Mouse (Mus musculus) left cerebral cortex, adult 2 months (tissue): ENCODE data around the gene Pf4. TPM values are rescaled to one million over a fixed set of nuclear protein-coding genes. Genes with fewer than 3 reads are reported as not detected.
"Not testable (repeated sequence)": the region's sequence is repeated elsewhere in the genome, so short reads cannot be mapped to it uniquely, and the experiment has no call there.

Source experiments
- DNase-seq, 2 experiments: peaks; one replicate each; pipeline ENCODE4 v3.0.0; 2021 to 2022; ENCODE audit warnings: low spot score in 2 of 2, mixed read lengths in 1 of 2; ENCODE audit errors: extremely low spot score in 1 of 2
- H3K27ac ChIP-seq: fragments of 200-600 bp; 2 replicates; pipeline ENCODE4 v1.8.1; 2022
- H3K4me3 ChIP-seq: fragments of 200-600 bp; 2 replicates; pipeline ENCODE4 v1.8.1; 2022
- CTCF ChIP-seq: fragments of 200-600 bp; IDR thresholded peaks from 2 replicates; pipeline ENCODE4 v1.8.1; 2022; ENCODE audit warnings: antibody characterized with exemption, mild to moderate bottlenecking, moderate library complexity
- intact Hi-C: fragments of 180-260 bp; cut with DNase I; formaldehyde crosslinking; loops from one replicate; pipeline ENCODE4 v1.15.1; 2025
- microRNA-seq, 2 experiments: library from miRNA; unstranded; fragments of <30 nt; microRNA quantifications; one replicate each; pipeline ENCODE4 v1.2.0; 2021
- total RNA-seq, 2 experiments: library from RNA; stranded (reverse); gene quantifications; 2 replicates each; pipeline ENCODE4 v1.2.3; 2021

Pf4 gene
- total RNA-seq, 2 experiments from 2014 or later: 3.5 to 3.8 TPM

GRCm38 (mm10) chr5:90790074-90790502, 17.9 kb downstream of the Pf4 start:
- no peak for DNase-seq
- TF ChIP-seq CTCF: no peak
- Histone ChIP-seq H3K27ac (no peak overlapping the region), H3K4me3 (no peak overlapping the region)
- intact Hi-C loops: loop anchor here (10.0 kb wide), 1 partner anchor 75 kb away; no protein-coding TSS in a partner anchor

- intact Hi-C loops: loop anchor here (10.0 kb wide), 1 partner anchor 79 kb away; no protein-coding TSS in a partner anchor
- no peak for TF ChIP-seq CTCF
- no peak within 1 kb of the TSS for H3K27ac ChIP-seq
- no peak within 1 kb of the TSS for H3K4me3 ChIP-seq
- no peak for DNase-seq
Measured at GRCm38 (mm10) chr5:90794195-90794625, 22.0 kb downstream of the Pf4 start, which contains the start of gene Cxcl15. Gene Cxcl15, plus strand, starts transcription at chr5:90794534.

GRCm38 (mm10) chr5:90795392-90795791, 23.2 kb downstream of the Pf4 start:
- intact Hi-C loops: loop anchor here (10.0 kb wide), 1 partner anchor 81 kb away; no protein-coding TSS in a partner anchor
- not testable (repeated sequence) for H3K27ac ChIP-seq, DNase-seq, H3K4me3 ChIP-seq

GRCm38 (mm10) chr5:90804574-90804973, 32.3 kb downstream of the Pf4 start:
- no peak overlapping the region for H3K4me3 ChIP-seq
- no peak overlapping the region for H3K27ac ChIP-seq
- intact Hi-C loops: no loop called here
- no peak for TF ChIP-seq CTCF
- DNase-seq: no peak

GRCm38 (mm10) chr5:90806050-90806449, 33.8 kb downstream of the Pf4 start:
- H3K27ac ChIP-seq: no peak overlapping the region
- DNase-seq: no peak
- intact Hi-C loops: no loop called here
- H3K4me3 ChIP-seq: no peak overlapping the region
- no peak for TF ChIP-seq CTCF

GRCm38 (mm10) chr5:90807176-90807950, 35.1 kb downstream of the Pf4 start:
- intact Hi-C loops: no loop called here
- H3K27ac ChIP-seq: no peak overlapping the region
- no peak overlapping the region for H3K4me3 ChIP-seq
- no peak for DNase-seq
- no peak for TF ChIP-seq CTCF

- TF ChIP-seq CTCF: no peak
- H3K4me3 ChIP-seq: no peak overlapping the region
- H3K27ac ChIP-seq: no peak overlapping the region
- intact Hi-C loops: no loop called here
- DNase-seq: no peak
Measured at GRCm38 (mm10) chr5:90819756-90820155, 47.5 kb downstream of the Pf4 start.

Small RNA genes within 50 kb of the gene (microRNA-seq; reads per million reads assigned to microRNA genes)
- 0 reads per million in 2 experiments for gene Gm24322

Other genes starting within 250 kb of the Pf4 start
- gene 5830473C10Rik, start 211.3 kb upstream of the Pf4 start, total RNA-seq: under 1 TPM; 0.14 to 0.18 TPM
- gene Rassf6, start 131.8 kb upstream of the Pf4 start, total RNA-seq: 1 to 10 TPM; 1.6 to 2.3 TPM
- under 1 TPM in 1 of 2 experiments, not detected in 1; 0.35 TPM for gene Cxcl5, start 13.1 kb upstream of the Pf4 start, total RNA-seq
- gene Ppbp, start 3.9 kb upstream of the Pf4 start, total RNA-seq: under 1 TPM; 0.44 to 0.66 TPM
- not detected for gene Cxcl3, start 13.7 kb downstream of the Pf4 start, total RNA-seq
- gene Cxcl15, start 22.1 kb downstream of the Pf4 start, total RNA-seq: not detected
- gene Cxcl1, start 118.8 kb downstream of the Pf4 start, total RNA-seq: under 1 TPM in 1 of 2 experiments, not detected in 1; 0.37 TPM
- not detected for gene Cxcl2, start 131.4 kb downstream of the Pf4 start, total RNA-seq
- 10 to 100 TPM; 17.0 to 17.1 TPM for gene Mthfd2l, start 158.7 kb downstream of the Pf4 start, total RNA-seq